Mouse (Mus musculus): ENCODE measurements around the gene Pigk.

- no peak for TF ChIP-seq ZC3H11A (IDR thresholded peaks at IDR 0.05; ENCODE audit: borderline replicate concordance, low read depth, low read length)
- no peak for TF ChIP-seq MAFK (IDR thresholded peaks at IDR 0.05; ENCODE audit: insufficient read depth, low read depth, low read length)
- no peak for TF ChIP-seq CHD2 (IDR thresholded peaks at IDR 0.05; ENCODE audit: low read depth, low read length)
- no peak for TF ChIP-seq HCFC1 (IDR thresholded peaks at IDR 0.05; ENCODE audit: borderline replicate concordance, insufficient read depth, low read length)
Observed at GRCm38 (mm10) chr3:152929788-152930281, 215.9 kb downstream of the Pigk start.

All from ES-E14 (cell line).